Mouse (Mus musculus) ovary, adult 18-20 months (tissue): Measurements from ENCODE around the gene Crybb1.
A peak's percentile ranks its signal among the peaks of the same experiment; 100 is the strongest.

Experiments
- DNase-seq: peaks from one replicate; pipeline ENCODE4 v3.0.0; 2022; ENCODE audit warnings: low spot score, mixed read lengths

The Crybb1 gene

DNA sequence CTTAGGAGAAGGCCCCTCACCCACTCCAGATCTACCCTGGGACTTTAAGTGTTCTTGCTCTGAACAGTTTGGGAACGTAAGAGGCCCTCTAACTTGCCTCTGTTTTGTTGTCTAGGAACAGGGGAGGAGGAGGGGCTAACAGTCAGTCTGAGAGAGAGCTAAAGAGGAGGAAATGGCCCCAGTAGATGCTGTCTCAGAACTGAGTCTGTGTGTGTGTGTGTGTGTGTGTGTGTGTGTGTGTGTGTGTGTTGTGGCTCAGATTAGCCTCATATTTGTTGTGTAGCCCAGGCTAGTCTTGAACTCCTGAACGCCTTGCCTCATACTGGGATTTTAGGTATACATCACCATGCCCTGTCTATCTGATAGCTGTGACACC lies 31.0 kb downstream of the Crybb1 start:
- DNase-seq, result no peak

DNA sequence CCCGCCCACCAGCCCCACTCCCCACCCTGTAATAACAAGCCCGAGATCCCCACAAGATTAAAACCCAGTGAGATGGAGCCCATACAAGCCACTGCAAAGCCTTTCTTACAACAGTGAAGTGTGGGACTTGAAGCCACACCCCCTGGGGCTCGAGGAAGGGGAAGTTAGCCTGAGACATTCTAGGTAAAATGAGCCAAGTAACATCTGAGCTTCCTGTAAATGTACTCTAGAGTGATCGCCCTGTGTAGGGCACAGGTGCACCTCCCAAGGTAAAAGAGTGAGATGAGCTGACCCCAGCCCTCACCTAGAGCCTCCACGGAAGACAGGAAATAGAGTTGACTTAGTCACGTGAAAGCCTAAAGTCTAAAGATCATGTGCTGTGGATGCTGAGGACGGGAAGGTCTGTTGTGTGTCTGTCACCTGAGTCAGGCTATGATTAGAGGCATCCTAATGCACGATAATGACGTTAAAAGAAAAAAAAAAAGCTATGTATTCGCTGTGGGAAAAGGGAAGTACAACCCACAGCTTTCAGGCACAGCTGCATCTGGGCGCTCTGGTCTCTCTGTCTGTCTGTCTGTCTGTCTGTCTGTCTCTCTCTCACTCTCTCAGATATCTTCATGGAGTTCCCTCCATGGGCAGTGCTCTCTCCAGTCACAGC lies 31.5 kb downstream of the Crybb1 start:
- DNase-seq, result no peak

DNA sequence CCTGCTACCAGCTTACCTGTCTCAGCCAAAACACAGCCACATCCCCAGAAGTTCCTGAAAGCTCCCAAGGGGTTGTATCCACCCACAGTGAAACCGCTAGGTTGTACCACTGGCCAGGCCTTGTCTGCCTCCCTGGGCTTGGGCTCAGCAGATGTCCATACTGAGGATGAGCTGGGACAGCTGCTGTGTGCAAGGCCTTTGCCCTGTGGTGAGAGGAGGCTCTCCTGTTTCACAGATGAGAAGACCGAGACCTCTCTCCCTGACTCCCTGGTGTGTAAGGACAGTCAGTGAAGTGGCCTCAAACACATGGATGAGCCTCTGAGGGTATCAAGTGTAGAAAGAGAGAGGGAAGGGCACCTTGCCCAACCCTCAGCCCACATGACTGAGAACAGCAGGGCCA lies 32.0 kb downstream of the Crybb1 start:
- DNase-seq, result no peak

DNA sequence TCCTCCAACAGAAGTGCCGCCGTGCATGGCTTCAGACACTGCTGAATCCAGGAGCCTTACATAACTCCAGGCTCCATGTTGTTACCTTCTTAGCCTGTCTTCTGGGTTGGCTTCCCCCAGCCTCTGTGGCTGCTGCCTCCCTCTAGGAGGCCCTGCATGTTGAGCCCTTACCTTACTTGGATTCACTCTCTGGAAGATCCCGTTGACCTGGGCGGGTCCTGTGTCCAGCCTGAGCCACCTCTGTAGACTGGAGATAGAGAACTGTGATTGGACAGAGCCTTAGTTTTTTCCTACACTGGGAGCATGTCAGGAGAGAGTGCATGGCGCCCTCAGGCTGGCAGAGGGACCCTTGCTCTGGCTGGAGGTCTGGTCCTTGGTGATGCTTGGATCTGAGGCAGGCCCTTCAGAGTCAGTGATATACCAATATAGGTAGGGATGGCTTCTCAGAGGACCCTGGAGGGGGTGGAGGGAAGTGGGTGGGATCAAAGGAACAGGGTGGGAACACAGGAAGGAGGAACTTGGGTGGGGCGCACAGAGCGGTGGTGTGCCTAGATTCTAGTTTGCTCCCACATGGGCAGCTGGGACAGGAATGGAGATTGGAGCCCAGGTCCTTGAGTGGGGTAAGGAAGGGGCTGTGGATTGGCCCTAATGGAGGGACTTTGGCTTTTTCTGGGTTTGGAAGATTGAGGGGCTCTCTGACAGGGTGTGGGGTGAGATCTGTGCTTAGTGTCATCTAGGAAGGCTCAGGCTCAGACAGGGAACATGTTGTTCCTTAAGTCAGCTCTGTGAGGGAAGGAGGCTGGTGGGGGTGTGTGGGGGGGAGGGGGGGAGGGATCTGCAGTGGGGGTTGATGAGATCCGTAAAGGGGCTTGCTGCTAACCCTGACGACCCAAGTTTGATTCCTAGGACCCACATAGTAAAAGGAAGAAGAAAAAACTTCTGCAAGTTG lies 32.9 kb downstream of the Crybb1 start:
- DNase-seq, result no peak

DNA sequence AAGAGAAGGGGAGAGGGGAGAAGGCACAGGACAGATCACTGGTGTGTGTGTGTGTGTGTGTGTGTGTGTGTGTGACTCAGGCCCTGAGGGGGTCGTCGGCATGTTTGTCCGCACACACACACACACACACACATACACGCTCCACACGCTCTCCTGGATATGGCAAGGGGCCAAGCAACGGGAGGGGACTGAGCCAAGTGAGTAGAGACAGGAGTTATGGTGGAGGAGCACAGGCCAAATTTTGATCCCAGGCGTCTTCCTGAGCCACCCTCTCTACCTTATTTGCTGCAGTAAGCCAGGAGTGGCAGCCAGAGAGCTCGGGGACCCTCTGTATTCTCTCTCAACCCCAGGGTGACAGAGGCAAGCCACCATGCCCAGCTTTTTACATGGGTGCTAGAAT lies 33.6 kb downstream of the Crybb1 start:
- no peak for DNase-seq

DNA sequence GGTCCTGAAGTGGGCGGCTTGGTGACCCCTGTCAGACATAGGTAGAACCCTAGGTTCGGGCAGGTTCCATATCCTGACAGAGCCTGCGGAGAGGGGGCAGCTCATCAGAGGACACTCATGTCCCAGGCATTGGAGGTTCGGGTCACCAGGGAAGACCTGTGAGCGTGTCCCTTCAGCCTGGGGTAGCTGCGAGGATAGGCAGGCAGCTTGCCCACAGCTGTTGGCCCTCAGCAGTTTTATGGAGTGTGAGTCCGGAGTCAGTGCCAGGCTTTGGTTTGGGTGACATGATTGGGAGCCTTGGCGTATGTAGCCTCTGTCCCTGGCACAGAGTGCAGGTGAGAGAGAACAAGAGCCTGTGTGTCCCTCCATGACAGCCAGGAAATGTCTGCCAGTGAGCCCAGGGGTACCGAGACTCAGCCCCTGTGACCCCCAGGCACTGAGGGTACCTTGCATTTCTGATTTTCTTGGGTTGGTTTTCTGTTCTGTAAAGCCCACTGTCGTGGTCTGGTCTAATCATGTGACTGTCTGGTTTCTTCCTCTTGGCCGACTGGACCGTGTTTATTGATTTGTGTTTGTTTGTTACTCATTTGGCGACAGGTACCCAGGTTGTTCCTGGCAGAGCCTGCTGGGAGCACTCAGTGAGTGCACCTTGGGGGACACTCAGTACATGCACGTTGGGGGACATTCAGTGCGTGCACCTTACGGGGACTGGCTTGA lies 34.4 kb downstream of the Crybb1 start:
- DNase-seq, result no peak

DNA sequence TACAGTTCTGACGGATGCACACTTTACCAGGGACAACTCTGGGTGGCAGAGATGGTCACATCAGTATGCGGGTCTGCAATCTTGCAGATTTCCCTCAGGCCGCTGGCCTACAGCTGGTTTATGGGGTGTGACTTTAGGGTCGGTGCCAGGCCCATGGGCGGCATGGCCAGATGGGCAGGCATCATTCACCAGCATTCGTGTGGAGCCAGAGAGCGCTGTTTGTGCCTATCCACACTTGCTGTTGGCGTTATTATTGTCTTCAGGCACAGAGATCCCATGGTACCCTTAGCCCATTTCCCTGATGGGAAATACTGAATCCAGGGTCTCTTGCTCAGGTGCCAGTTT lies 34.9 kb downstream of the Crybb1 start:
- no peak for DNase-seq

DNA sequence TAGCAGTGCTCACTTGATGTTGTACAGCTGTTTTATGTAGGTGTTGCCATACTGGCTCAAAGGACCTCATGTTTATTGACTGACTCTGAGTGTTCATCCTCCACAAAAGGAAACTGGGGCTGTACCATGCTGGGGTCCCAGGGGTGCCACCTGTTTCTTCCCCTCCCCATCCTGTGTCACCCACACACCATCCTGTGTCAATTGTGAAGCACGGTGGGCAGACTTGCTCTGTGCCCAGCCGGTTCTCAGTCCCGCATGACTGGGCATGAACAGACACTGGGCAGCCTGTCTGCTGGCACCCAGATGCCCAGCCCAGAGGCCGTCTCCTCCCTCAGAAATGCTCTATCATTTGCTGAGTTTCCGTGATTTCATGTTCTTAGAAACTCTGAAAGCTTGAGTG lies 36.3 kb downstream of the Crybb1 start:
- no peak for DNase-seq

DNA sequence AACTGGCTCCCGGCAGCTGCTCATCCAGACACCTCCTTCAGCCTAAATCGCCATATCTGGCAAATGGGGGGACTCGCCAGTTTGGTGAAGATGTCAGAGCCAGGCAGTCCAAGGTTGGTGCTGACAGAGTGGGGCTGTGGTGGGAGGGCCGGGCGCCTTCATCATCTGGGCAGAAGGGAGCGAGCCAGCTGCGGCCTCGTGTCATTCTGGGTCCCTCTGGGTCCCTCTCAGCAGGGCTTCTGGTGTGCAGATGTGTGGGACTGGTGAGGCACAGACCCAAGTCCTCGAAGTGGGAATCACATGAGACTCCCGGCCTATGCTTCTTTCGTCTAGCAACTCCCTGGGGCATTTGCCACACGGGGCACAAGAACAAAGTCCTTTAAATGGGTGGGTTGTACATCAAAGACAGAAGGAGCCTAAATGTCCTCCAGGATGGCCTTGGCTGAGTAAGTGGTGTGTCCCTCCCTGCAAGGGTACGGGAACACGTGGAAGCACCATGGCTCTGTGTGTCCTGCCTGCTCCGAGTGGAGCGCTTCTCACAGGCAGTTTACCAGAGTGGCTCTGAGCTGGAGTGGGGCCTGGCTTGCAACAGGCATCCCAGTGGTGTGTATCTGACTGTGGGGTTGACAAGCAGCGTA lies 36.8 kb downstream of the Crybb1 start:
- no peak for DNase-seq

DNA sequence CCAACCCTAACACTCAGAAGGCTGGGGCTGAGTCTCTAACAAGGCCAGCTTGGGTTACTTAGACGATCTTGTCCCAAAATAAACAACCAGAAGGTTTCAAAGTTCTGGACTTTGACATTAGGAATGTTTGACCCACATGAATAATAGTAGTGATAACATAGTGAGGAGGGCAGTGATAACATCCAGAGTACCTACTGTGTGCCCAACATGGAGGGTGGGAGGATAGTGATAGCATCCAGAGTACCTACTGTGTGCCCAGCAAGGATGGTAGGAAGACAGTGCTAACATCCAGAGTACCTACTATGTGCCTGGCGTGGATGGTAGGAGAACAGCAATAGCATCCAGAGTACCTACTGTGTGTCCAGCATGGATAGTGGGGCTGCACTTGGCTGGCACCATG lies 38.2 kb downstream of the Crybb1 start:
- no peak for DNase-seq

DNA sequence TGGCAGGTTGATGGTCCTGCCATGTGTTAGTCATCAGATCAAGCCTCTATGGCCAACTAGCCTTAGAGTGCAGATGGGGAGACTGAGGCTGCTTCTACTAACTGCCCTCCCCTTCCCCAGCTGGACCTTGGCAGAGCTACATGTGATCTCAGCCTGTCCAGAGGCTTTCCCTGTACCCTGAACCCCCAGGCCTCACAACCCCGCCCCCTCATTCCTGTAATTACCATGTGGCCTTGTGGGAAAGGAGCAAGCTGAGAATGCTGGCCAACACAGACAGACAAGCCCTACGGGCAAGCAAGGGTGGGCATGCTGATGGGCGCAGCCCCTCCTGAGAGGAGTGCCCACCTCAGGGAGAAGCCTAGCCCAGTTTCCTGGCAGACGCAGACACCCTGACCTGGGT lies 39.1 kb downstream of the Crybb1 start:
- DNase-seq, result no peak

DNA sequence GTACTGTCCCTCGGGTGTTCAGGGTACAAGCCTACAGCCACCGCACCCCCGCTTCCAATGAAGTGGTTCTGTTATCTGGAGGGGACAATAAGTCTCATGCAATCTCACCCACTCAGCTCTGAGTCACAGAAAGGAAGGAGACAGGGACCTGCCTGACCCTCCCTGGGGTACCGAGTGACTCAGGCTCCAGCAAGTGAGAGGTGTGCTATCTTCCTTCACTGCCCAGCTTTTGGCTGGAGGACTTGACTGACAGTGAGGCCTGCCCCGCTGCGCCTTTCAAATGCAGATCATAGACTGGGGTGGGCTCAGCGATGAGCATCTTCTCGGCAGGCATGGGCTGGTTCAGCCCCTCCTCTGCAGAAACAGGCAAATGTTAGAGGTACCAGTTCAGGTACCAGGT lies 39.5 kb downstream of the Crybb1 start:
- DNase-seq, result no peak

DNA sequence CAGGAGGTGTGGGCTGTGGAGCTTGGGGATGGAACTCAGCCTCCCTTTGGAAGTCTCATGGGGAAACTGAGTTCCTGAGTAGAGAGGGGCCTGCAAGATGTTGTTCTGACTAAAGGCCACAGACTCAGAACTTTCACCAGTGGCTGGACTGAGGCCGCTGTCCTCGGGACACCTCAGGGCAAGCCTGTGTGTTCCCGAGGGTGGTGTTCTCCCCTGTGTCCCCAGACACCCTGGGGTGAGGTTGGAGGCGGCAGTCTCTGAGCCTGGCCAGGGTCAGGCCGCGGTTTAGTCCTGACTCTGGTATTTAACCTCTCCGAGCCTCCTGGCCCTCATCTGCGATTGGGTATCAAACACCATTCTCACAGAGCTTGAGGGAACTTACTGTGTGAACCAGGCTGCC lies 39.9 kb downstream of the Crybb1 start:
- DNase-seq, result no peak

DNA sequence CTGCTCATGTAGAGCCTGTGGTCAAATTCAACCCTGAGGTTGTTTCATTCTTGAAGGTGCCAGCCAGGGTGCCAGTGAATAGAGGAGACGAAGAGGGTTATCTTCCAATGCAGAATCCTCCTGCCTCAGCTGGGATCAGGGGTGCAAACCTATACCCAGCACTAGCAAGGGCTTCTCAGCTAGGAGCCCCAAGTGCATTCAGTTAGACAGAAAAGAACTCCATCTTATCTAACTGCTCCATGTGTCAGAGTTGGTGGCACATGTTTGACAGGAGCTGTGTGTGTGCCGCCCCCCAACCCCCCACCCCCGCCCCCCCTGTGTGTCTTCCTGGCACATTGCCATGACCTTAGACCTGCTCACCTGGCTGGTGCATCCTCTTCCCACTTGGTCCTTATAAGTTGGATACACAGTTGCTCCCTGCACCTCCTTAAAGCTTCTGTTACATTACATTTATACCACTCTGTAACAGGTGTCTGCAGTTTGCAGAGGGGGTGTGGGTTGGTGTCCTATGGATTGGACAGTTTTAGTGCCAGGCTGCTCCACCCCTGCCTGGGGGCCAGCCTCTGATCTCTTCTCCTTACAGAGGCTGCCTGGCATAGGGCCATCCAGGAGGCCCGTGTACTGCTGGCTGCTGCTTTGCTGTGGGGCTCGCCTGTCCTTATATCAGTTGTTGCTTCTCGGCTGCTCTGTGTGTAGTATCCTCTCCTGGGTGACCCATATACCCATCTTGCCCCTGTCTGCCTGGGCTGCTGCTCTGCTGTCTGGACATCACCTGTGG lies 41.0 kb downstream of the Crybb1 start:
- DNase-seq, result no peak

DNA sequence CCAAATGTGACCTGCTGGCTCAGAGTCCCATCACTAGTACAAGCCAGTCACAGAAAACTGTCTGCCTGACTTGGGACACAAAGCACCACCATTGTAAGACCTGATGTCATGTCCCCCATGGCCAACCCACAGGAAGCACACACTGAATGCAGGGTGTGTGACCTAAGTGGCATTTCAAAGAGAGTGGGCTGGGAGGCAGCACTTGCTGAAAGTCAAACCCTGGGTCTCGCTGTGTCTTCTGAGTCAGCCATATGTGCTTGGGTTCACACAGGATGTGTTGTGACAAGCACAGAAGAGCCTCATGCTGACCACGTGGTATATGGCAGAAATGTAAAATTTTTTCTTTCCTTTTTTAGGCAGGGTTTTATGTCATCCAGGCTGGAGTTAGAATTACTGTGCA lies 41.6 kb downstream of the Crybb1 start:
- DNase-seq, result no peak

DNA sequence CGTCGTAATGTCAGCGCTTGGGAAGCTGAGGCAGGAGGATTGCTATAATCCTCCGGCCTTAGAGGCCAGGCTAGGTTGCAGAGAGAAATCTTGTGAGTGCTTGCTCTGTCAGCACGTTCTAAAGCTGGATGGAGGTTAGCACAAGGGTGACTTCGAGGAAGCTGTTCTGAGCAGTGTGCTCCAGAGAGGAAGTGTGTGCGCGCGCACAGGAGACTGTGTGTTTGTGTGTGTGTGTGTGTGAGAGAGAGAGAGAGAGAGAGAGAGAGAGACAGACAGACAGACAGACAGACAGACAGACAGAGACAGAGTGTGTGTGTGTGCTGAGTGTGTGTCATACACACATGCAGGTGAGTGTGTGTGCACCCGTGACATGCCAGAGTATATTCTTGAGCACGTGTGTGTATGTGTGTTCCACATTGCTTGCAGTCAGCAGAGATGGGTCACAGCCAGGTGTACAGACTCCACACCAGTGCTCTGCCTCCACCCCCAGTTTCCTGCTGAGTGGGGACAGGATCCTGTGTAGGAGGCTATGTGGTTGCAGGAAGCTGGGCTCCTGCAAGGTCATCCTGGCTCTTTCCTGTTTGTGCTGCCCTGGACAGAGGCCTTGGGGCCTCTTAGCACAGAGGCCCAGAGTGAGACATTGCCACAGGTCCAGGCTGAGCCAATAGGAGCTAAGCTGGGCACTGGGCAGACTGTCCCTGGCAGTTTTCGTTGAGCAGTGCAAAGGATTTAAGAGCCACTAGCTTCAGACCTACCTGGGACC lies 42.8 kb downstream of the Crybb1 start:
- DNase-seq, result peak; percentile 70

DNA sequence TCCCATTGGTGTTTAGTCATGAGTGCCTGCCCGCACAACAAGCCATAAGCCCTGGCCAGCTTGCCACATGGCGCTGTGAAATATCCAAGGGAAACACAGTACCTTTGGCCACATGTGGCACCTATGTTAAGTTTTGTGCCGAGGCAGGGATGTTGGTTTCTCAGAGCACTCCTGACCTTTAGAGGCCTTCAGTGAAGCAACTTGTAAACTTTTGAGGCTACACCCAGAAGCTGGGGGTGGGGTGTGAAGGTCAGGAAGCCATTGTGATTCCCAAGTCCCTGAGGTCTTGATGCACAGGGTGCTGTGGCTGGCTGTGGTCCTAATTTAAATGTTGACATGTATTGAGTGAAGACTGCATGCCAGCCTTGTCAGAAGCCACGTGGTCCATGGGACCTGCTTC lies 43.8 kb downstream of the Crybb1 start:
- DNase-seq, result no peak

DNA sequence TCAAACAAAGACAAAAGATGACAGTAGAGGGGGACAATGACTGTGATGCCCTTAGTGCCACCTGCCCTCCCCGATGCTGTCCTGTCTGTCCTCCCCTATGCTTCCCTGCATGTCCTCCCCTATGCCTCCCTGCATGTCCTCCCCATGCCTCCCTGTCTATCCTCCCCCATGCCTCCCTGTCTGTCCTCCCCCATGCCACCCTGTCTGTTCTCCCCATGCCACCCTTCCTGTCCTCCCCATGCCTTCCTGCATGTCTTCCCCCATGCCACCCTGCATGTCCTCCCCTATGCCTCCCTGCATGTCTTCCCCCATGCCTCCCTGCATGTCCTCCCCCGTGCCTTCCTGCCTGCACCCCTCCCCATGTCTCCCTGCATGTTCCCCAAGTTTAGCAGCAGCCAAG lies 44.5 kb downstream of the Crybb1 start:
- DNase-seq, result no peak

DNA sequence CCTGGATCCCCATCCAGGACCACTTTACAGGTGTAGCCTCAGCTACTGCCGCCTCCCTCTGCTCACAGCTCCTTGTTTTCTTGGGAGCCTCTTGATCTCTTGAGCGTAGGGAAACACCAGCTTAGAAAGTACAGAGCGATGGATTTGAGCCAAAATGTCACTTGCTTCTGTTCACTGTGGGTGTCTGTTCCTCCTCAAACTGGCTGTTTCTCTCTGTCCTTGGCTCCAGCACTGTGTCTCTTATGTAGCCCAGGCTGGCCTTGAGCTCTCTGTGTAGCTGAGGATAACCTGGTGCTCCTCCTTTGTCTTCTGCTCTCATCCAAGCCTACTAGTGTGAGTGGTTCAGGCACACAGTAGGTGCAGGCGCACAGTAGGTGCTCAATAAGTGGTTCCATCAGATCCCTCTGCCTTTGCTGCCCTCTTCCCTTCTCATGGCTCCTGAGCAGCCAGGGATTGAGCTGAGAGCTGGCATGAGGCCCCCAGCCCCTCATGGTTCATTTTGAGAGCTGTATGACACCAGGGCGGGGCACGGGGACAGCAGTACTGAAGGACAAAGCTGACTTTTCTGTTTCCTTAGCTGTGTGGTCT lies 45.2 kb downstream of the Crybb1 start:
- DNase-seq, result no peak

DNA sequence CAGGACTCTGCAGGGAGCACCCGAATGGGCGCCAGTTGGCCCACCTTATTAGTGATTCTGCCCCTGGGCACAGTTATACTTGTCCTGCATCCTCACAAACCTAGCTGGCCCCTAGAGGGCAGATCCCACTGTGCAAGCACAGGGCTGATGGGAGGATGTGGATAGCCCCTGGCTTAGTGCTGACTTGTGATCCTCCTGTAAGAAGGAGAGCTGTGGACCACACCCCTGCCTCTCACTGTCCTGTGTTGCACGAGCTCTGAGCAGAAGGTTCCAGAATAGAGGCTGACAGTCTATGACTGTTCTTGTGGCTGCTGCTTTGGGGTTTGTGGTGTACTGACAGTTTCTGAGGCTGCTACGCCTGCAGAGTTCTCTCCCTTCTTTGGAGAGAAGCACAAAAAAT lies 46.1 kb downstream of the Crybb1 start:
- no peak for DNase-seq

DNA sequence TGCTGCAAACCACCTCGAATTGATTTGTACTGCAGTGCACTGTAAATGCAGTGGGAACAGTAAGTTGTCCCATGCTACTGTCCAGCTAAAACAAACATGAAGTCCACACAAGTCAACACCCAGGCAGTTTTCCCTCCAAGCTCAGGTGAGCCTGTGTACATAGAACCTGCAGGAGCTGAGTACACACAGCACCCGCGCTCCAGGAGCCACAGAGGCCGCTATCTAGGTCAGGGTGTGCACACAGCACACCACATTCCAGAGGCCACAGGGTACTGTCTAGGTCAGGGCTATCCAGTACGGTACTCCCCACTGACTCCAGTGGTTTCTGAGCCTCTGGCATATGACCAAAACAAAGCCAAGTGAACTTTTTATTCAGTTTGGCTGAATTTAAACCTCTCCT lies 46.7 kb downstream of the Crybb1 start:
- no peak for DNase-seq
